19 mouse cellular contexts compared by ENCODE assay signal in genomic region chr7:123067396-123067795, GRCm38 (mm10). TPM values are rescaled to one million over a fixed set of nuclear protein-coding genes. Genes with fewer than 3 reads are reported as not detected.
DNase-seq lines count a peak whose midpoint lies in the region; ATAC-seq and TF ChIP-seq lines count a peak whose summit lies in the region.
"Had no signal": no experiment of that assay in that cellular context is flagged by ENCODE, and none has a peak within 500 bp of the region (broad histone marks: within the 10 kb centered on the region; RNA-seq: fewer than 3 reads in every experiment).

No protein-coding gene starts in this region.

- peak; percentile 20 to 30 for DNase-seq in cerebellum, postnatal 10 days
- DNase-seq in cerebellum, adult 11 months = no peak
- DNase-seq in left cerebral cortex, adult 2 months (ENCODE audit: extremely low spot score in 1 of 2, low spot score in 2 of 2) = no peak
- DNase-seq in left cerebral cortex, postnatal 14 days (ENCODE audit: low spot score in 2 of 2) = no peak
- DNase-seq in thymus, postnatal 4 days = peak; percentile 40
- no peak for DNase-seq in thymus, postnatal 10 days (ENCODE audit: low spot score in 2 of 2)
- DNase-seq in stomach, postnatal 0 days (ENCODE audit: low spot score) = no peak
- no peak for DNase-seq in layer of hippocampus, postnatal 14 days (ENCODE audit: low spot score in 2 of 2)
- DNase-seq: adrenal gland, adult 2 months; B cell, adult 2 months; cerebellum, adult 8-10 months; heart, adult 11 months; kidney, adult 9 months; spleen, adult 18-20 months had no signal

- TF ChIP-seq EP300 in stomach, postnatal 0 days (optimal IDR thresholded peaks at IDR 0.05) = no peak

- H3K27ac ChIP-seq in left cerebral cortex, adult 2 months = no peak overlapping the region
- no peak overlapping the region for H3K27ac ChIP-seq in stomach, postnatal 0 days (replicated peaks)
- H3K27ac ChIP-seq: forebrain, embryonic 13.5 days; heart, embryonic 15.5 days; midbrain, embryonic 12.5 days had no signal

- 68% methylated on average over 1 of the region's 1 CpGs for WGBS in stomach, postnatal 0 days

- peak; percentile 25 for TF ChIP-seq CTCF in left cerebral cortex, adult 2 months (IDR thresholded peaks at IDR 0.05)
- peak; percentile 47 for TF ChIP-seq CTCF in stomach, postnatal 0 days (IDR thresholded peaks at IDR 0.05; ENCODE audit: low read depth)

- ATAC-seq in stomach, postnatal 0 days (ENCODE audit: low FRiP score, low TSS enrichment) = no peak
- ATAC-seq: forebrain, embryonic 13.5 days had no signal

- H3K4me1 ChIP-seq in stomach, postnatal 0 days (replicated peaks; ENCODE audit: control insufficient read depth, insufficient read depth) = no peaks in the 10 kb centered on the region

- intact Hi-C loops in left cerebral cortex, adult 2 months (cut with DNase I) = loop anchor here (2.0 to 5.0 kb wide), 2 partner anchors 33 to 60 kb away; no protein-coding TSS in a partner anchor
- intact Hi-C loops in left cerebral cortex, postnatal 14 days (cut with DNase I) = no loop called here

- H3K9ac ChIP-seq in stomach, postnatal 0 days (ENCODE audit: low read length) = no peak overlapping the region
- H3K9ac ChIP-seq: forebrain, embryonic 13.5 days; heart, embryonic 15.5 days; hindbrain, embryonic 13.5 days; midbrain, embryonic 12.5 days had no signal

- H3K36me3 ChIP-seq in stomach, postnatal 0 days (ENCODE audit: control insufficient read depth, insufficient read depth, low read length) = no peaks in the 10 kb centered on the region
- H3K36me3 ChIP-seq: heart, embryonic 15.5 days; hindbrain, embryonic 13.5 days; midbrain, embryonic 12.5 days had no signal

- no peak overlapping the region for H3K4me2 ChIP-seq in stomach, postnatal 0 days (replicated peaks; ENCODE audit: low read depth)
- H3K4me2 ChIP-seq: forebrain, embryonic 13.5 days; heart, embryonic 15.5 days; hindbrain, embryonic 13.5 days; midbrain, embryonic 12.5 days had no signal

- H3K27me3 ChIP-seq in stomach, postnatal 0 days (ENCODE audit: control insufficient read depth, insufficient read depth, low read length) = no peaks in the 10 kb centered on the region
- H3K27me3 ChIP-seq: heart, embryonic 15.5 days; midbrain, embryonic 12.5 days had no signal

- H3K4me3 ChIP-seq in left cerebral cortex, adult 2 months = no peak overlapping the region
- no peak overlapping the region for H3K4me3 ChIP-seq in stomach, postnatal 0 days (ENCODE audit: low read depth, low read length)
- H3K4me3 ChIP-seq: forebrain, embryonic 13.5 days; heart, embryonic 15.5 days; hindbrain, embryonic 13.5 days; midbrain, embryonic 12.5 days; myocyte had no signal

- H3K9me3 ChIP-seq in stomach, postnatal 0 days (ENCODE audit: control insufficient read depth, low read length) = no peaks in the 10 kb centered on the region
- H3K9me3 ChIP-seq: forebrain, embryonic 13.5 days; heart, embryonic 15.5 days; hindbrain, embryonic 13.5 days; midbrain, embryonic 12.5 days had no signal

RNA-seq across cellular contexts. Expression of gene Tnrc6a, which starts 56.3 kb away (rescaled TPM):
- total RNA-seq in left cerebral cortex, adult 2 months (2021) = 10 to 100 TPM; 59.6 to 62.4 TPM
- 10 to 100 TPM; 44.5 to 52.2 TPM for total RNA-seq in left cerebral cortex, postnatal 14 days (2021)
- 35.8 and 44.2 TPM in 2 replicates for polyA plus RNA-seq in stomach, postnatal 0 days (2015; fragmentation: Nextera tagmentation; extraction: Ambion mirVana)
- 10 to 100 TPM; 48.4 to 53.6 TPM for total RNA-seq in layer of hippocampus, postnatal 14 days (2021)

Comparison
In these comparisons a context has a peak if more than half of its experiments do, and no peak if none do; other contexts are left out.
1. DNase-seq: peak in cerebellum, postnatal 10 days (2 of 2) and thymus, postnatal 4 days (single experiment); none in cerebellum, adult 11 months (single experiment), left cerebral cortex, adult 2 months (0 of 2), left cerebral cortex, postnatal 14 days (0 of 2), thymus, postnatal 10 days (0 of 2), stomach, postnatal 0 days (single experiment) and layer of hippocampus, postnatal 14 days (0 of 2).